Comparison of ENCODE assay signal across 7 mouse cellular contexts in genomic region chr6:121272075-121272800, GRCm38 (mm10). TPM values are rescaled to one million over a fixed set of nuclear protein-coding genes. Genes with fewer than 3 reads are reported as not detected.
DNase-seq lines count a peak whose midpoint lies in the region; ATAC-seq and TF ChIP-seq lines count a peak whose summit lies in the region.

No protein-coding gene starts in this region.

- peak; percentile 69 to 79 for DNase-seq in cerebellum, postnatal 4 days (ENCODE audit: low spot score in 2 of 2)
- DNase-seq in gastrocnemius, adult 2 months: peak; percentile 84
- DNase-seq in hindlimb bud, embryonic 11.5 days (ENCODE audit: extremely low spot score, low read depth, low spot score): peak; percentile 78
- peak; percentile 55 to 76 for DNase-seq in left cerebral cortex, adult 8-10 months (ENCODE audit: low spot score in 2 of 2)
- DNase-seq in right cerebral cortex, postnatal 10 days (ENCODE audit: low spot score in 2 of 2): peak; percentile 84 to 85

- peak overlapping the region; percentile 75 for H3K4me3 ChIP-seq in gastrocnemius, adult 2 months
- peak overlapping the region; percentile 92 for H3K4me3 ChIP-seq in megakaryocyte, embryonic 14.5 days (replicated peaks)

- peaks cover 3% of the 10 kb centered on the region for H3K27me3 ChIP-seq in megakaryocyte, embryonic 14.5 days (replicated peaks)

- intact Hi-C loops in gastrocnemius, adult 2 months (cut with DNase I): loop anchor here (2.0 to 10.0 kb wide), 5 partner anchors 55 to 1033 kb away; partner anchors contain the start of gene M6pr

- H3K36me3 ChIP-seq in megakaryocyte, embryonic 14.5 days (replicated peaks; ENCODE audit: low read length): peaks cover 38% of the 10 kb centered on the region

- ATAC-seq in activated CD4-positive, CD25-positive, alpha-beta regulatory T cell, adult 4 months: peak; percentile 95

- peaks cover 21% of the 10 kb centered on the region for H3K4me1 ChIP-seq in megakaryocyte, embryonic 14.5 days

- H3K9me3 ChIP-seq in megakaryocyte, embryonic 14.5 days: no peaks in the 10 kb centered on the region

- peak overlapping the region; percentile 75 for H3K27ac ChIP-seq in gastrocnemius, adult 2 months

- TF ChIP-seq CTCF in gastrocnemius, adult 2 months (IDR thresholded peaks at IDR 0.05): peak; percentile 94

RNA-seq across cellular contexts. Expression of gene Usp18, which starts 26.5 kb away (rescaled TPM):
- polyA plus RNA-seq in activated CD4-positive, CD25-positive, alpha-beta regulatory T cell, adult 4 months (2017; shearing (Covaris generic)): 10 to 100 TPM; 75.8 to 85.7 TPM
- total RNA-seq in gastrocnemius, adult 2 months (2021): 1 to 10 TPM in 1 of 2 experiments, under 1 TPM in 1; 0.89 to 1.5 TPM
- total RNA-seq in left cerebral cortex, adult 8-10 months (2022): 1 to 10 TPM in 2 of 4 experiments, under 1 TPM in 1, not detected in 1; 0.74 to 2.8 (median 1.1) TPM
- 1.2 TPM in 1 of 2 replicates, not detected in the other for polyA plus RNA-seq in megakaryocyte, embryonic 14.5 days (2012; ENCODE audit: insufficient read depth, low replicate concordance)

RNA-seq across cellular contexts. Expression of gene Slc6a13, which starts 27.8 kb away (rescaled TPM):
- under 1 TPM; 0.55 to 0.93 TPM for polyA plus RNA-seq in activated CD4-positive, CD25-positive, alpha-beta regulatory T cell, adult 4 months (2017; shearing (Covaris generic))
- under 1 TPM; 0.20 to 0.46 TPM for total RNA-seq in gastrocnemius, adult 2 months (2021)
- 10 to 100 TPM; 12.6 to 17.6 (median 15.8) TPM for total RNA-seq in left cerebral cortex, adult 8-10 months (2022)
- polyA plus RNA-seq in megakaryocyte, embryonic 14.5 days (2012; ENCODE audit: insufficient read depth, low replicate concordance): 2.5 TPM in 1 of 2 replicates, not detected in the other

Comparison
In these comparisons a context has a peak if more than half of its experiments do, and no peak if none do; other contexts are left out.
1. Peak in every context shown above with its lines: DNase-seq, ATAC-seq, H3K4me3 ChIP-seq and H3K27ac ChIP-seq.
2. RNA of gene Slc6a13, which starts 27.8 kb away (total RNA-seq): 12.6 to 17.6 TPM in left cerebral cortex, adult 8-10 months; 0.20 to 0.46 TPM in gastrocnemius, adult 2 months; every median in the first group is over 4 times any median in the second.